Mouse (Mus musculus): ENCODE results near the gene Daam1. TPM values are rescaled to one million over a fixed set of nuclear protein-coding genes. Genes with fewer than 3 reads are reported as not detected.
A peak's percentile ranks its signal among the peaks of the same experiment; 100 is the strongest.

Daam1 gene
- polyA plus RNA-seq, 1 experiment from 2014 or later, result 25.0 TPM

DNA sequence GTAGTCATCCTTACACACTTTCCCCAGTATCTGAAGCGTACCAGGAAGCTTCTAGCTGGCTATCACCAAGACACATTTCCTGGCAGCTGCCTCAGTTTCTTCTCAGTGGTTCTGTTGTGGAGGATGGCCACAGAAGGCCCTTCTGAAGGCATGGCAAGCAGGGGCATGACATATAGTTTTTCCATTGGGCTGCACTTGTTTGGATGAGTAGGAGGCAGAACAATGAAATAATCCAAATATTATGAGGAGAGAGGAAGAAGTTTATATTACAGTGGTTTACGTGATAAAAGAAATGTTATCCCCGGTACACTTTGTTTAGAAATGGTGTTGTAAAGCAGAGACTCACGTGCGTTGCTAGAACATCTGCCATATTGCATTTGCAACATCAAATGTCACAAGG, 19.3 kb downstream of the Daam1 start:
- no peak for ATAC-seq (ENCODE audit: low FRiP score)
- 78% methylated on average over 5 of the region's 5 CpGs for WGBS
- no peaks in the 10 kb centered on the region for H3K27me3 ChIP-seq
- no peak overlapping the region for H3K9ac ChIP-seq
- no peak overlapping the region for H3K27ac ChIP-seq
- no peak overlapping the region for H3K4me3 ChIP-seq
- H3K36me3 ChIP-seq, result no peaks in the 10 kb centered on the region
- H3K4me2 ChIP-seq, result no peak overlapping the region
- peaks cover 33% of the 10 kb centered on the region for H3K4me1 ChIP-seq (replicated peaks)
- H3K9me3 ChIP-seq, result no peaks in the 10 kb centered on the region

DNA sequence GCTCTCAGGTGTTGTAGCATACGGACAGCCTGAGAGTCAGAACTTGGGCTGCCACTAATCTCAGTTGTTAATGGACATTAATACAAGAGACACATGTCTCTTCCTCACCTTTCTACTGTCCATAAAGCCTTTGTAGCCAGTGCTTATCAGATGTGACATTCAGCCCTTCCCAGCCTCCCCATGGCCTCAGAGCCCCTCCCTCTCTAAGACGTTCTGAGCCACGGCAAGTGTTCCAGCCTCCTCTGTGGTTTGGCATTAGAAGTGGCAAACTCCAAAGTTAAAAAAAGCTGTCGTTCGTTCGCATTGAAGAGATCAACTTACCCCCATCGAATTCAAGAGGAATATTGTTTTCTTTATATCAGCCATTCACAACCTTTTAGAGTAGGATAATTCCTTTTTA, 21.8 kb downstream of the Daam1 start:
- no peak for ATAC-seq (ENCODE audit: low FRiP score)
- no peaks in the 10 kb centered on the region for H3K36me3 ChIP-seq
- H3K4me2 ChIP-seq, result no peak overlapping the region
- H3K4me3 ChIP-seq, result no peak overlapping the region
- peaks cover 48% of the 10 kb centered on the region for H3K4me1 ChIP-seq (replicated peaks)
- no peak overlapping the region for H3K9ac ChIP-seq
- H3K27ac ChIP-seq, result no peak overlapping the region
- H3K27me3 ChIP-seq, result no peaks in the 10 kb centered on the region
- WGBS, result 73% methylated on average over 7 of the region's 7 CpGs
- no peaks in the 10 kb centered on the region for H3K9me3 ChIP-seq

DNA sequence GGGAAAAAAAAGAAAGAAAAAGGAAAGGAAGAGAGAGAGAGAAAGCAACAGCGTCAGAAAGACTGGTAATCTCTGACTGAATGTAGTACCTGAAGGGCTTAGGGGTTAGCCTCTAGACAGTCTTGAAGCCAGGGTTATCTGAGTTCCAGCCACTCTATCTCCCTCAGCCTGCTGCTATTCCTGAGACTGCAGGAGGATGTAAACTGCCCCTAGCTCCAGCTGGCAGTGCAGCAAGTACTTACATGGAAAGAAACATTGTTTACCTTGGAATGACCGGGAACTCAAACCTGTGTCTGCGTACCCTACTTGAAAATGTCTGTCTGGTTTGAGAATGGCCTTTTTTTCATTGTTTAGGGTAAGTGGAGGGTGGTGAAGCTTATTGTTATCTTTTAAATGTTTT, 22.8 kb downstream of the Daam1 start:
- Histone ChIP-seq H3K27me3 (no peaks in the 10 kb centered on the region), H3K4me2 (no peak overlapping the region), H3K27ac (no peak overlapping the region), H3K9ac (no peak overlapping the region), H3K9me3 (no peaks in the 10 kb centered on the region), H3K4me1 (replicated peaks) (peaks cover 50% of the 10 kb centered on the region), H3K36me3 (no peaks in the 10 kb centered on the region), H3K4me3 (no peak overlapping the region)
- no peak for ATAC-seq (ENCODE audit: low FRiP score)
- 81% methylated on average over 3 of the region's 3 CpGs for WGBS

DNA sequence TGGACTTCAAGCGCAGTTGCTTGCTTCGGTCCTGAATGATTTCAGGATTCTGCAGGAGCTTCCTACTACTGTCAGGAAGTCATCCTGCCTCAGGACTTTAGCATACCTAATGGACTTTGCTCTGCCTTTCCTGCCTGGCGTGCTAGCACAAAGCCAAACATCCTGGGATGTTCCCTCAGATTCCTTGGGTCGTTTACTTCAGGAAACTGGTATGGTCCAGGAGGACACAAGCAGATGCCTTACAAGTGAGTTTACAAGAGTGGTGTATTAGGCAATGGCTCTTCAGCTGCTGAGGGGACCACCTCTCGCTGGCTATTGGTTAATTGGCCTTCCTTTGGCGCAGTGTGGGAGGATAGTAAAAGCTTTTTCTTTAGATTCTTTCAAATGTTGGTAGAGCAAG, 23.3 kb downstream of the Daam1 start:
- Histone ChIP-seq H3K4me2 (no peak overlapping the region), H3K9me3 (no peaks in the 10 kb centered on the region), H3K4me1 (replicated peaks) (peaks cover 53% of the 10 kb centered on the region), H3K4me3 (no peak overlapping the region), H3K9ac (no peak overlapping the region), H3K27me3 (no peaks in the 10 kb centered on the region), H3K36me3 (no peaks in the 10 kb centered on the region), H3K27ac (no peak overlapping the region)
- ATAC-seq (ENCODE audit: low FRiP score), result no peak
- WGBS, result 81% methylated on average over 6 of the region's 6 CpGs

DNA sequence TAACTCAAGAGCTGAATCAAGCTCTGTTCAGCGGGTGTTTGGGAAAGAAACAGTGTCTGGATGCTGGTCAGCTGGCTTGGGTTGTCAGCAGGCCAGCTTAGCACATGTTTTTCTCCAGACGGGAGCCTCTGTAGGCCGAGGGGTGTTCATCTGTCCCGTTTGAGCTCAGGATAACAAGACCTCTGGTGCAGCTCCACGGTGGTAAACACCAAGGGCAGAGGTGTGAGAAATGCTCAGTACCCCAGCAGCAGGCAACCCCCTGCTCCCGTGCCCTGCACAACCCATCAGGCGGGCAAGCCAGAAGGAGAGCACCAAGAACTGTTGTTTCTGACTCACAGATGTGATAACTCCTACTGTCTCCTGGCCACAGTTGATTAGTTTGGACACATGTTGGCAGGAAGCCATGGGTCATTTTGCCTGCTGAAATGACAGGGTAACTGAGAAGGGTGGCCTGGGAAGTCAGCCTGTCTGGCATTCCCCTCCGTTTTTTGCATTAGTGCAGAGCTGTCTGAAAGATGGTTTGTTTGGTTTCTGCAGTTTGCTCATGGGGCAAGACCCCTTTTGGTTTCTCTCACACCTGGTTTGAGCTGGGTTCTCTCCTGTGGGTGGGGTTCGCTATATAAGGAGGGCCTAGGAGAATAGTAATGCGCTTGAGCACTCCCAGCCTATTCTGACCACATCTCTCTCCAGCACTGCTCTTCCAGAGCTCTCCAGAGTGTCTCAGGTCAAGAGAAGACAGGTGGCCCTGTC, 25.0 kb downstream of the Daam1 start:
- peak overlapping the region; percentile 20; the same call in 1 of the 2 replicates for H3K9ac ChIP-seq
- ATAC-seq (ENCODE audit: low FRiP score), result peak; percentile 40; the same call in 1 of the 2 replicates
- H3K4me1 ChIP-seq (replicated peaks), result peaks cover 59% of the 10 kb centered on the region
- peak overlapping the region; percentile 69 for H3K27ac ChIP-seq
- H3K9me3 ChIP-seq, result no peaks in the 10 kb centered on the region
- H3K27me3 ChIP-seq, result no peaks in the 10 kb centered on the region
- peaks cover 5% of the 10 kb centered on the region; the same call in 1 of the 2 replicates for H3K36me3 ChIP-seq
- H3K4me2 ChIP-seq, result no peak overlapping the region
- no peak overlapping the region for H3K4me3 ChIP-seq
- WGBS, result 42% methylated on average over 10 of the region's 10 CpGs

DNA sequence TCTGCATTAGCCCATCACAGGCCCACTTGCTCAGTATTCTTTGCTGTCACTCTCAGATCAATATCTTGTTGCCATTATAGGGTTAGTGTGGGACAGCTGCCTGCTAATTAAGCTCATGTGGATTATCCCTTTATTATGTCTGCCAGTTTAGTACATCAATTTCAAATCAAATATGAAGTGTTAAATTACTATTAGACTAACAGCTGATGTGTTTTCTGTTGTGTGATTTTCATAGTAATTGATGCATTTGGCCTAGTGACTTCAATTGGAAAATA, 25.5 kb downstream of the Daam1 start:
- peaks cover 60% of the 10 kb centered on the region for H3K4me1 ChIP-seq (replicated peaks)

DNA sequence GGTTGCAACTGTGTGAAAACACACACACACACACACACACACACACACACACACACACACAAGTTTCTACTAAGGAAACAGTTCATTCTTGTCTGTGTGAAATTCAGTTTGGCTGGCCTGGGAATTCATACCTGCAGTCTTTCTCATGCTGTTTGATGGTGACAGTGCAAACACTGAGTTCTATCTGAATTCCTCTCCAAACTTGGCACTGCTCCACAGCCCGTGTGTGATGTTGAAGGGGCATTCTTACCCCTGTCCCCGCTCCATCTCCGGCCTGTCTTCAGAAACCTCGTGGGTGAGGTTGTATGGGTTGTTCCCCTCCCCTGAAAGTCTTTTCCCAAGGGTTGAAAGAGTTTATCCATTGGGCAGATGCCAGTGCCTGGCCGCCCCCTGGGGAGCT, 28.2 kb downstream of the Daam1 start:
- H3K9ac ChIP-seq, result no peak overlapping the region
- peaks cover 64% of the 10 kb centered on the region for H3K4me1 ChIP-seq (replicated peaks)
- 62% methylated on average over 5 of the region's 5 CpGs for WGBS
- ATAC-seq (ENCODE audit: low FRiP score), result no peak
- H3K4me2 ChIP-seq, result no peak overlapping the region
- no peak overlapping the region for H3K4me3 ChIP-seq
- H3K27ac ChIP-seq, result 0 out of 2 replicates have a peak overlapping the region, but pooled peaks have one; percentile 10
- H3K27me3 ChIP-seq, result no peaks in the 10 kb centered on the region
- H3K9me3 ChIP-seq, result no peaks in the 10 kb centered on the region
- peaks cover 6% of the 10 kb centered on the region; the same call in 1 of the 2 replicates for H3K36me3 ChIP-seq

More for the DNA sequence above, 25.5 kb downstream of the Daam1 start:
- Histone ChIP-seq H3K27ac (peak overlapping the region; percentile 69), H3K4me3 (no peak overlapping the region), H3K4me2 (no peak overlapping the region), H3K9me3 (no peaks in the 10 kb centered on the region), H3K27me3 (no peaks in the 10 kb centered on the region), H3K36me3 (peaks cover 6% of the 10 kb centered on the region; the same call in 1 of the 2 replicates), H3K9ac (peak overlapping the region; percentile 15; the same call in 1 of the 2 replicates)
- ATAC-seq (ENCODE audit: low FRiP score), result peak; percentile 56

DNA sequence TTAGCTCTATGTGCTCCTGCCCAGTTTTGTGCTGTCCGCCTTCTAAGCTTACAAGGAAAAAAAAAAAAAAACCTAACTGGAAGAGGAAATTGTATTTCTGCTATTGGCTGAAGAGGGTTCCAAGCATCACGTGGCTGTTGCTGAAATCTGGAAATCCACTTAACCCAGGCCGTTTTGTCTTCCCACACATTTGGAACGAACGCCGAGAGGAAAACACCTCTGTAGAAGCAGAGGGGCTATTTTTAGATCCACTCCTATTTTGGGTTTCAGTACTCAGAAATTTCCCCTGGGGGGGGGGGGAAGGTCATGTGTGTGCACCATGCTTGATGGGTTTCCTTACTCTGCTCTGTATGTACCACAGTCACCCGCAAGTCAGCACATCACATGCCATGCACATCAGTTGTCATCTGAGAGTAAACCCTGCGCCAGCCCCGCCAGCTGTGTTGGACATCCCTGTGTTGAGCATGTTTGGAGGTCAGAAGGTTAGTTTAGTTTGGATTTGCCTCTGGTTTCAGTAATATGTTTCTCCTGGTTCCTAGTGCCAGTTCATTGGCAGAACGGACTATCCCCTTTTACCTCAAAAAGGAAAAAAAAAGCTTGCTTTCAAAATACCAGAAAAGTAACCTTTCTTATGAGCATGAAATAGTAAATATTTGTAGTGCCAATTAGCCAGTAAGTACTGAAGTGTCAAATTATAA, 33.1 kb downstream of the Daam1 start:
- no peak overlapping the region for H3K4me2 ChIP-seq
- WGBS, result 73% methylated on average over 10 of the region's 10 CpGs
- no peaks in the 10 kb centered on the region for H3K27me3 ChIP-seq
- H3K9me3 ChIP-seq, result no peaks in the 10 kb centered on the region
- no peak overlapping the region for H3K9ac ChIP-seq
- H3K4me1 ChIP-seq (replicated peaks), result peaks cover 33% of the 10 kb centered on the region
- H3K27ac ChIP-seq, result no peak overlapping the region
- ATAC-seq (ENCODE audit: low FRiP score), result no peak
- no peak overlapping the region for H3K4me3 ChIP-seq
- peaks cover 6% of the 10 kb centered on the region; the same call in 1 of the 2 replicates for H3K36me3 ChIP-seq

DNA sequence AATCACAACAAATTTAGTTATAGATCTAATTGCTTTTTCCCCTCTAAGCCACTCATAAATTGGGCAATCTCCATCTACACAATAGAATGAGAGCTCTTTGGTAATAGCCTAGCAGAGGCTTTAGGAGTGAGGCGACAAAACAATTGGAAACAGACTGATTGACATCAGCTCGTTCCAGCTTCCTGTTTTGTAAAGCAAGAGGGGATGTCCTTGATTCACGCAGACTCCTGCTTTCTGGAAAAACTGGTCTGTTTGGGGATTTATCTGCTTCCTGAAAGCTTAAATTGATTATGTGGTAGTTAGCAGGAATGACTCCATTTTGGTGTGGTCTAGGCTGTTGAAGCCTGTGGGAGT, 33.6 kb downstream of the Daam1 start:
- no peak overlapping the region for H3K4me2 ChIP-seq
- H3K9ac ChIP-seq, result no peak overlapping the region
- H3K27ac ChIP-seq, result no peak overlapping the region
- no peaks in the 10 kb centered on the region for H3K27me3 ChIP-seq
- no peak overlapping the region for H3K4me3 ChIP-seq
- H3K4me1 ChIP-seq (replicated peaks), result peaks cover 30% of the 10 kb centered on the region
- H3K9me3 ChIP-seq, result no peaks in the 10 kb centered on the region
- 38% methylated on average over 3 of the region's 3 CpGs for WGBS
- ATAC-seq (ENCODE audit: low FRiP score), result no peak
- H3K36me3 ChIP-seq, result peaks cover 6% of the 10 kb centered on the region; the same call in 1 of the 2 replicates

DNA sequence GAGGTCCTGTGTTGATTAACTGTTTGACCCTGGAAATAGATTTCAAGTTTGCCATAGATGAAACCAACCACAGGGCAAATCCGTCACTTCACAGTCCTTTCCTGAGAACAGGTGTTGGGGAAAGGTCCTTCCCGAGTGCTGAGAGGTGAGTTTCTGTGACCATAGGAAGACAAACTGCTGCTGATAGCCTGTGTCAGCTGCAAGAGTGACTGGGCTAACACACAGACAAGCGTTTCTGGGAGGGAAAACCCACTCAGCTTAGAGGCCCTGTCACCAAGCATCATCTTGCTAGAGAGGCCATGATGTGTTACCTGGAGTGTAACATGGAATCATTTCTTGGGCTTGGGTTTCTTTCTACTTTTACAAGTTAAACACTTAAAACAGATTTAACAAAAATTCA, 35.1 kb downstream of the Daam1 start:
- H3K4me2 ChIP-seq, result no peak overlapping the region
- H3K9me3 ChIP-seq, result no peaks in the 10 kb centered on the region
- H3K9ac ChIP-seq, result no peak overlapping the region
- no peaks in the 10 kb centered on the region for H3K27me3 ChIP-seq
- H3K4me3 ChIP-seq, result no peak overlapping the region
- peaks cover under 1% of the 10 kb centered on the region; the same call in 1 of the 2 replicates for H3K36me3 ChIP-seq
- H3K4me1 ChIP-seq (replicated peaks), result peaks cover 27% of the 10 kb centered on the region
- WGBS, result 91% methylated on average over 3 of the region's 3 CpGs
- ATAC-seq (ENCODE audit: low FRiP score), result no peak
- H3K27ac ChIP-seq, result no peak overlapping the region

DNA sequence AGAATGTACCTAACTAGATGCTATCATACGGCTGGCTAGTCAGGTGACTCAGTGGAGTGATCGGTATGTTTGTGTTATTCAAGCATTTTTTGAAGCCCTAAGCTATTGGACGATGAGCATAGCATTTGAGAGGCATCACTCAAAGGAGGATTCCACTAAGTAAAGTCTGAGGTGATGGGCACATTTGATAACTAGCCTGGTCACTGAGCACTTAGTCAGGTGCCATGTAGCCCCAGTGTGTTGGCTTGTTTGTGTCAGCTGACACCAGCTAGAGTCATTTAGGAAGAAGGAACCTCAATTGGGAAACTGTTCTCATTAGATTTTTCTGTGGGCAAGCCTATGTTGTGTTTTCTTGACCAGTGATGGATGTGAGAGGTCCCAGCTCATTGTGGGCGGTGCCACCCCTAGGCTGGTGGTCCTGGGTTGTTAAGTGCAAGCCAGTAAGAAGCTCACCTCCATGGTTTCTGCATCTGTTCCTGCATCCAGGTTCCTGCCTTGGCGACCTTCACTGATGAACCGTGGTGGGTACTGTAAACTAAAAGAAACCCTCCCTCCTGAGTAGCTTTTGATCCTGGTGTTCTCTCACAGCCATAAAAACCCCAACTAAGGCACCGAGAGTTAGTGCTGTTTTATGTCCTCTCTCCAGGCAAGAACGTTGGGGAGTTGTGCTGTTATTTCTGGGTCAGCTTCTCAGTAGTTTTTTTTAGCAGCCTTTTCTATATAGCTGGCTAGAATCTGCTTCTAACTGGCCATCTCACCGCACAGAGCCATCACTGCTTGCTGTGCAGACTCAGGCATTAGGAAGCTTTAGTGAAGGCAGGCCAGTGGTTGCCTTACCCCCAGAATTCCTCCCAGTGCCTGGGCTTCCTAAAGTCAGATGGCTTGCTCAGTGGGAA, 36.7 kb downstream of the Daam1 start:
- Histone ChIP-seq H3K4me1 (replicated peaks) (peaks cover 29% of the 10 kb centered on the region), H3K36me3 (no peaks in the 10 kb centered on the region), H3K27me3 (no peaks in the 10 kb centered on the region), H3K4me3 (no peak overlapping the region), H3K4me2 (no peak overlapping the region), H3K9me3 (no peaks in the 10 kb centered on the region), H3K9ac (no peak overlapping the region), H3K27ac (no peak overlapping the region)
- 85% methylated on average over 9 of the region's 9 CpGs for WGBS
- ATAC-seq (ENCODE audit: low FRiP score), result no peak

DNA sequence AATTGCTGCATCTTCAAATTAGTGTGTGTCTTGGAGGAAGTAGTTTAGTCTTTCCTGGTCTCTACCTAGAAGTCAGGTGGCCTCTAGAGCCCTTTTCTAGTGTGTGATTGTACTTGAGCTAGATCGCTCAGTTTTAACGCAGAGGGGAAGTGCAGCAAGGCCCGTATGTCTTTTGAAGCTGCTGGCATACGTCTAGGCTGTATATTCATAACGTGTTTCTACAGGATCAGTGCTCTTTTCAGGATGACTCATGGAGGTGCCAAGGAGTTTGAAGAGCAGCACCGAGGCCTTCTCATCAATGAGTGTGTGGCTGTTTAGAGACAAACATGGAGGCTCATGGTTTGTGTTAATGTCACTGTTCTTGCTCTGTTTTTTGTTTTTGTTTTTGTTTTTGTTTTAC, 39.8 kb downstream of the Daam1 start:
- 94% methylated on average over 6 of the region's 6 CpGs for WGBS
- no peak for ATAC-seq (ENCODE audit: low FRiP score)
- H3K36me3 ChIP-seq, result no peaks in the 10 kb centered on the region

More for the DNA sequence above, 39.8 kb downstream of the Daam1 start:
- Histone ChIP-seq H3K27me3 (no peaks in the 10 kb centered on the region), H3K4me2 (no peak overlapping the region), H3K4me1 (replicated peaks) (peaks cover 36% of the 10 kb centered on the region), H3K27ac (no peak overlapping the region), H3K9me3 (no peaks in the 10 kb centered on the region), H3K9ac (no peak overlapping the region), H3K4me3 (no peak overlapping the region)

Data from hindbrain, embryonic 13.5 days (tissue).